Mouse (Mus musculus) heart, embryonic 12.5 days (tissue): ENCODE data around the gene Cdcp2. TPM values are rescaled to one million over a fixed set of nuclear protein-coding genes. Genes with fewer than 3 reads are reported as not detected.

Experiments
- ATAC-seq: fragments of 200-750 bp; cut with Nextera tagmentation; 2 replicates; pipeline ENCODE4 v1.8.0; 2017; ENCODE audit warnings: moderate TSS enrichment, moderate library complexity; ENCODE audit not compliant: insufficient number of reproducible peaks, low FRiP score
- H3K27ac ChIP-seq: fragments of 300-500 bp; sonication (generic); 2 replicates; pipeline ENCODE4 v1.5.1; 2016; ENCODE audit warnings: mild to moderate bottlenecking, moderate library complexity; ENCODE audit not compliant: poor library complexity, severe bottlenecking
- H3K27me3 ChIP-seq: fragments of 300-500 bp; sonication (generic); replicated peaks from 2 replicates; pipeline ENCODE4 v1.6.1; 2016; ENCODE audit warnings: mild to moderate bottlenecking, moderate library complexity
- H3K36me3 ChIP-seq: fragments of 300-500 bp; sonication (generic); 2 replicates; pipeline ENCODE4 v1.6.1; 2016; ENCODE audit warnings: mild to moderate bottlenecking, moderate library complexity
- H3K4me1 ChIP-seq: fragments of 300-500 bp; sonication (generic); replicated peaks from 2 replicates; pipeline ENCODE4 v1.6.1; 2016; ENCODE audit warnings: mild to moderate bottlenecking
- H3K4me2 ChIP-seq: fragments of 300-500 bp; sonication (generic); 2 replicates; pipeline ENCODE4 v1.6.1; 2016; ENCODE audit warnings: mild to moderate bottlenecking, moderate library complexity
- H3K4me3 ChIP-seq: fragments of 300-500 bp; sonication (generic); 2 replicates; pipeline ENCODE4 v1.5.1; 2016; ENCODE audit warnings: mild to moderate bottlenecking
- H3K9ac ChIP-seq: fragments of 300-500 bp; sonication (generic); 2 replicates; pipeline ENCODE4 v1.6.1; 2016; ENCODE audit warnings: mild to moderate bottlenecking, moderate library complexity
- H3K9me3 ChIP-seq: fragments of 300-500 bp; sonication (generic); replicated peaks from 2 replicates; pipeline ENCODE4 v1.6.1; 2016; ENCODE audit warnings: mild to moderate bottlenecking, moderate library complexity
- WGBS: fragments of 180-500 bp; shearing (Covaris S2); methylation state at CpG from one replicate; pipeline ENCODE4 v1.1.7; 2016; 5-methylcytosine and 5-hydroxymethylcytosine counted together
- polyA plus RNA-seq: library from polyadenylated mRNA; unstranded; fragments of >200 nt; fragmentation: Nextera tagmentation; extraction: Ambion mirVana; gene quantifications from 2 replicates; pipeline ENCODE4 v1.2.1, GENCODE M21; 2016

Gene Cdcp2
- polyA plus RNA-seq, 1 experiment from 2014 or later = not detected

- ATAC-seq = no peak
- H3K27me3 ChIP-seq = 0 out of 2 replicates have a peak, but pooled peaks cover 7% of the 10 kb centered on the region
- WGBS = 68% methylated on average over 5 of the region's 5 CpGs
- H3K9ac ChIP-seq = no peak overlapping the region
- no peak overlapping the region for H3K4me3 ChIP-seq
- H3K36me3 ChIP-seq = peaks cover 9% of the 10 kb centered on the region
- no peak overlapping the region for H3K4me2 ChIP-seq
- H3K4me1 ChIP-seq = peaks cover 54% of the 10 kb centered on the region
- H3K9me3 ChIP-seq = no peaks in the 10 kb centered on the region
- H3K27ac ChIP-seq = no peak overlapping the region
Observed at GRCm38 (mm10) chr4:107135663-107136062, 39.0 kb downstream of the Cdcp2 start.

GRCm38 (mm10) chr4:107136531-107136930, 39.8 kb downstream of the Cdcp2 start:
- no peaks in the 10 kb centered on the region for H3K9me3 ChIP-seq
- H3K4me1 ChIP-seq = peaks cover 53% of the 10 kb centered on the region
- H3K27me3 ChIP-seq = 0 out of 2 replicates have a peak, but pooled peaks cover 7% of the 10 kb centered on the region
- 22% methylated on average over 3 of the region's 3 CpGs for WGBS
- no peak for ATAC-seq
- no peak overlapping the region for H3K4me2 ChIP-seq
- no peak overlapping the region for H3K4me3 ChIP-seq
- H3K27ac ChIP-seq = no peak overlapping the region
- H3K9ac ChIP-seq = no peak overlapping the region
- peaks cover 9% of the 10 kb centered on the region for H3K36me3 ChIP-seq

- 55% methylated on average over 37 of the region's 37 CpGs for WGBS
- Histone ChIP-seq H3K27ac (no peak overlapping the region), H3K4me1 (peaks cover 47% of the 10 kb centered on the region), H3K4me2 (peak overlapping the region; percentile 22), H3K27me3 (0 out of 2 replicates have a peak, but pooled peaks cover 7% of the 10 kb centered on the region), H3K4me3 (no peak overlapping the region), H3K36me3 (peaks cover 14% of the 10 kb centered on the region), H3K9me3 (no peaks in the 10 kb centered on the region), H3K9ac (no peak overlapping the region)
- ATAC-seq = no peak
Observed at GRCm38 (mm10) chr4:107138948-107139835, 42.5 kb downstream of the Cdcp2 start.

- Histone ChIP-seq H3K4me3 (no peak overlapping the region), H3K4me1 (peaks cover 47% of the 10 kb centered on the region), H3K4me2 (no peak overlapping the region), H3K9ac (0 out of 2 replicates have a peak overlapping the region, but pooled peaks have one; percentile 1), H3K27me3 (0 out of 2 replicates have a peak, but pooled peaks cover 7% of the 10 kb centered on the region), H3K9me3 (no peaks in the 10 kb centered on the region), H3K36me3 (peaks cover 14% of the 10 kb centered on the region), H3K27ac (0 out of 2 replicates have a peak overlapping the region, but pooled peaks have one; percentile 6)
- no peak for ATAC-seq
- WGBS = 63% methylated on average over 13 of the region's 13 CpGs
Observed at GRCm38 (mm10) chr4:107139836-107140631, 43.3 kb downstream of the Cdcp2 start.

- WGBS = 86% methylated on average over 8 of the region's 8 CpGs
- Histone ChIP-seq H3K4me1 (peaks cover 21% of the 10 kb centered on the region), H3K27me3 (0 out of 2 replicates have a peak, but pooled peaks cover under 1% of the 10 kb centered on the region), H3K4me2 (no peak overlapping the region), H3K36me3 (peaks cover 34% of the 10 kb centered on the region), H3K4me3 (no peak overlapping the region), H3K27ac (no peak overlapping the region), H3K9me3 (no peaks in the 10 kb centered on the region), H3K9ac (no peak overlapping the region)
- ATAC-seq = no peak
Observed at GRCm38 (mm10) chr4:107143511-107143910, 46.8 kb downstream of the Cdcp2 start.

- Histone ChIP-seq H3K9me3 (no peaks in the 10 kb centered on the region), H3K4me1 (no peaks in the 10 kb centered on the region), H3K36me3 (peaks cover 42% of the 10 kb centered on the region), H3K27me3 (no peaks in the 10 kb centered on the region), H3K27ac (no peak overlapping the region), H3K4me2 (no peak overlapping the region), H3K9ac (no peak overlapping the region), H3K4me3 (no peak overlapping the region)
- ATAC-seq = no peak
- WGBS = 84% methylated on average over 6 of the region's 6 CpGs
Observed at GRCm38 (mm10) chr4:107150991-107151390, 54.3 kb downstream of the Cdcp2 start.

GRCm38 (mm10) chr4:107152571-107152970, 55.9 kb downstream of the Cdcp2 start:
- Histone ChIP-seq H3K27ac (no peak overlapping the region), H3K9me3 (no peaks in the 10 kb centered on the region), H3K9ac (no peak overlapping the region), H3K4me1 (peaks cover 6% of the 10 kb centered on the region; the same call in 1 of the 2 replicates), H3K27me3 (no peaks in the 10 kb centered on the region), H3K4me2 (no peak overlapping the region), H3K4me3 (no peak overlapping the region), H3K36me3 (peaks cover 36% of the 10 kb centered on the region)
- ATAC-seq = no peak
- 84% methylated on average over 8 of the region's 8 CpGs for WGBS

- no peak overlapping the region for H3K9ac ChIP-seq
- no peak overlapping the region for H3K4me3 ChIP-seq
- peaks cover 9% of the 10 kb centered on the region for H3K4me1 ChIP-seq
- no peak for ATAC-seq
- H3K9me3 ChIP-seq = no peaks in the 10 kb centered on the region
- WGBS = 72% methylated on average over 4 of the region's 4 CpGs
- no peaks in the 10 kb centered on the region for H3K27me3 ChIP-seq
- no peak overlapping the region for H3K27ac ChIP-seq
- peaks cover 46% of the 10 kb centered on the region for H3K36me3 ChIP-seq
- H3K4me2 ChIP-seq = no peak overlapping the region
Observed at GRCm38 (mm10) chr4:107156983-107157401, 60.3 kb downstream of the Cdcp2 start.

GRCm38 (mm10) chr4:107159166-107159773, 62.6 kb downstream of the Cdcp2 start:
- Histone ChIP-seq H3K4me1 (peaks cover 9% of the 10 kb centered on the region), H3K27me3 (no peaks in the 10 kb centered on the region), H3K27ac (no peak overlapping the region), H3K9me3 (no peaks in the 10 kb centered on the region), H3K4me2 (no peak overlapping the region), H3K4me3 (no peak overlapping the region), H3K36me3 (peaks cover 42% of the 10 kb centered on the region), H3K9ac (no peak overlapping the region)
- ATAC-seq = no peak
- WGBS = 86% methylated on average over 11 of the region's 11 CpGs

- Histone ChIP-seq H3K4me1 (peaks cover 9% of the 10 kb centered on the region), H3K9ac (no peak overlapping the region), H3K9me3 (no peaks in the 10 kb centered on the region), H3K36me3 (peaks cover 41% of the 10 kb centered on the region), H3K27me3 (no peaks in the 10 kb centered on the region), H3K4me2 (no peak overlapping the region), H3K27ac (no peak overlapping the region), H3K4me3 (no peak overlapping the region)
- ATAC-seq = no peak
- 87% methylated on average over 8 of the region's 8 CpGs for WGBS
Observed at GRCm38 (mm10) chr4:107160181-107160580, 63.5 kb downstream of the Cdcp2 start.
